Mouse (Mus musculus) limb, embryonic 14.5 days (tissue): ENCODE data around the gene Tmem258. TPM values are rescaled to one million over a fixed set of nuclear protein-coding genes. Genes with fewer than 3 reads are reported as not detected.
"Not testable (repeated sequence)": the region's sequence is repeated elsewhere in the genome, so short reads cannot be mapped to it uniquely, and the experiment has no call there.

Experiments
- ATAC-seq: fragments of 200-750 bp; cut with Nextera tagmentation; 2 replicates; pipeline ENCODE4 v1.8.0; 2017; ENCODE audit warnings: low read depth, moderate number of reproducible peaks, moderate TSS enrichment; ENCODE audit not compliant: low FRiP score
- DNase-seq: peaks from one replicate; pipeline ENCODE4 v3.0.0-alpha.2; 2015; ENCODE audit warnings: low spot score
- H3K27ac ChIP-seq: fragments of 300-500 bp; sonication (generic); replicated peaks from 2 replicates; pipeline ENCODE4 v1.5.1; 2014; ENCODE audit warnings: low read depth, mild to moderate bottlenecking, low read length, moderate library complexity, mixed read lengths
- H3K27me3 ChIP-seq: fragments of 300-500 bp; sonication (generic); 2 replicates; pipeline ENCODE4 v1.6.1; 2014; ENCODE audit warnings: low read length, mixed read lengths; ENCODE audit not compliant: control insufficient read depth, insufficient read depth
- H3K36me3 ChIP-seq: fragments of 300-500 bp; sonication (generic); 2 replicates; pipeline ENCODE4 v1.6.1; 2014; ENCODE audit warnings: mild to moderate bottlenecking, low read length, moderate library complexity, mixed read lengths; ENCODE audit not compliant: control insufficient read depth, insufficient read depth
- H3K4me1 ChIP-seq: fragments of 300-500 bp; sonication (generic); 2 replicates; pipeline ENCODE4 v1.6.1; 2014; ENCODE audit warnings: antibody characterized with exemption, low read length, mixed read lengths; ENCODE audit not compliant: control insufficient read depth, insufficient read depth
- H3K4me2 ChIP-seq: fragments of 300-500 bp; sonication (generic); replicated peaks from 2 replicates; pipeline ENCODE4 v1.6.1; 2014; ENCODE audit warnings: low read depth, mild to moderate bottlenecking, low read length, moderate library complexity; ENCODE audit not compliant: severe bottlenecking
- H3K4me3 ChIP-seq: fragments of 300-500 bp; sonication (generic); replicated peaks from 2 replicates; pipeline ENCODE4 v1.5.1; 2014; ENCODE audit warnings: low read length
- H3K9ac ChIP-seq: fragments of 300-500 bp; sonication (generic); 2 replicates; pipeline ENCODE4 v1.6.1; 2014; ENCODE audit warnings: mild to moderate bottlenecking, low read depth, low read length, moderate library complexity; ENCODE audit not compliant: severe bottlenecking
- H3K9me3 ChIP-seq: fragments of 300-500 bp; sonication (generic); 2 replicates; pipeline ENCODE4 v1.6.1; 2016; ENCODE audit warnings: low read length; ENCODE audit not compliant: control insufficient read depth
- POLR2A ChIP-seq: fragments of 200-500 bp; IDR thresholded peaks from 2 replicates; pipeline ENCODE4 v1.8.0; 2012; ENCODE audit warnings: inconsistent platforms, mild to moderate bottlenecking, moderate library complexity, borderline replicate concordance; ENCODE audit not compliant: insufficient read depth, insufficient read length; ENCODE audit errors: extremely low read depth
- WGBS: fragments of 180-500 bp; shearing (Covaris S2); extraction: QIAGEN DNeasy Blood & Tissue Kit; methylation state at CpG from one replicate; pipeline ENCODE4 v1.1.7; 2014; 5-methylcytosine and 5-hydroxymethylcytosine counted together
- polyA plus RNA-seq, 2 experiments: library from polyadenylated mRNA; depleted of rRNA in 1 of 2; stranded (reverse) in 1 of 2; unstranded in 1 of 2; fragments of >200 nt; fragmentation: Nextera tagmentation in 1 of 2; extraction: Ambion mirVana in 1 of 2; gene quantifications; 2 replicates each; pipeline versions ENCODE4 v1.2.1 to v1.2.3; 2012 to 2014

Tmem258 gene
- polyA plus RNA-seq, 2 experiments = 178 to 516 TPM

DNA sequence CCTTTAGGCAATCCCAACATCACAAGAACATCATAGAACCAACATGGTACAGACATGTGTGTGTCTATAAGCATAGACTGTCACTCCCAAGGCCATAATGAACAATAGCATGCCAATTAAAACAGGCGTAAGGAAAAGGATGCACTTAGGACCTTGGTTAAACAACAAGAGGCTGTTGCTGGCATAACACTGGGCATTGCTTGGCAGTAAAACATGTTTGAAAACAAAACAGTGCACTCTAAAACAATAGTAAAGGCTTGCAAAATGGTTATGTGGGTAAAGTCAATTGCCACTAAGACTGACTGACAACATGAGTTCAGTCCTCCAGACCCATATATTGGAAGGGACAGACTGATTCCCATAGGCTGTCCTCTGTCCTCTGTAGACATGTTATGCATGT, 35.9 kb upstream of the Tmem258 start:
- Histone ChIP-seq H3K4me1 (no peaks in the 10 kb centered on the region), H3K36me3 (no peaks in the 10 kb centered on the region), H3K9me3 (no peaks in the 10 kb centered on the region), H3K4me3 (no peak overlapping the region), H3K27me3 (no peaks in the 10 kb centered on the region), H3K9ac (no peak overlapping the region), H3K4me2 (no peak overlapping the region), H3K27ac (no peak overlapping the region)
- no peak for ATAC-seq
- DNase-seq = no peak
- 72% methylated on average over 1 of the region's 1 CpGs for WGBS
- no peak for TF ChIP-seq POLR2A

DNA sequence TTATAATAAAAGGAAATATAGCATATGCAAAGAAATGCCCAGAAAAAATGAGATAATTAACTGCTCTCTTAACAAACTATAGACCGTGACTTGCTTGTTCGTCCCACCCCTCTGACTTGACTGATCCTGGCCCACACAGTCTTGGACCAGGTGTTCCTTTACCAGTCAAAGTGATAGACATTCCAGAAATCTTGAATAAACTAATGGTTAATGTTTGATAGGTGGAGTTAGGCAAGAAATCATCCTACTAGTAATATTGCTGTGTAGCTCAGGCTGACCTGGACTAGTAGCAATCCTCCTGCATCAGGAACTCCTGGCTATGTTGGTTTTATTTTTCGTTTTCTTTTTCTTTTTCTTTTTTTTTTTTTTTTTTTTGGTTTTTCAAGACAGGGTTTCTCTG, 35.4 kb upstream of the Tmem258 start:
- H3K4me3 ChIP-seq = no peak overlapping the region
- no peaks in the 10 kb centered on the region for H3K9me3 ChIP-seq
- no peaks in the 10 kb centered on the region for H3K4me1 ChIP-seq
- no peak for DNase-seq
- no peak for ATAC-seq
- no peaks in the 10 kb centered on the region for H3K36me3 ChIP-seq
- no peaks in the 10 kb centered on the region for H3K27me3 ChIP-seq
- WGBS = 85% methylated on average over 3 of the region's 3 CpGs
- H3K4me2 ChIP-seq = no peak overlapping the region
- TF ChIP-seq POLR2A = no peak
- no peak overlapping the region for H3K9ac ChIP-seq
- H3K27ac ChIP-seq = no peak overlapping the region

DNA sequence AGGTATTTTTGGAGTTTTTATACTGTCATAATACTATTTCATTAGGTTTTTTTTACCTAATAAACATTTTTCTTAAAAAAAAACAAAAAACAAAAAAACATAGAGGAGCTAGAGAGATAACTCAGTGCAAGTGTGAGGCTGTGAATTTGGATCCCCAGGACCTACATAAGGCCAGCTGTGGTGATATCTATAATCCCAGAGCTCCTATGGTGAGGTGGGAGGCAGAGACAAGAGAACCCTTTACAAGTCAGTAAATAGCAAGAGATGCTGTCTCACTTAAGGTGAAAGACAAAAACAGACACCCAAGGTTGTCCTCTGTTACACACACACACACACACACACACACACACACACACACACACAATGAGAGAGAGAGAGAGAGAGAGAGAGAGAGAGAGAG, 34.6 kb upstream of the Tmem258 start:
- Histone ChIP-seq H3K4me2 (no peak overlapping the region), H3K4me1 (no peaks in the 10 kb centered on the region), H3K36me3 (no peaks in the 10 kb centered on the region), H3K27ac (no peak overlapping the region), H3K27me3 (no peaks in the 10 kb centered on the region), H3K9ac (no peak overlapping the region), H3K4me3 (no peak overlapping the region), H3K9me3 (no peaks in the 10 kb centered on the region)
- TF ChIP-seq POLR2A = no peak
- ATAC-seq (no peak), DNase-seq (no peak)

DNA sequence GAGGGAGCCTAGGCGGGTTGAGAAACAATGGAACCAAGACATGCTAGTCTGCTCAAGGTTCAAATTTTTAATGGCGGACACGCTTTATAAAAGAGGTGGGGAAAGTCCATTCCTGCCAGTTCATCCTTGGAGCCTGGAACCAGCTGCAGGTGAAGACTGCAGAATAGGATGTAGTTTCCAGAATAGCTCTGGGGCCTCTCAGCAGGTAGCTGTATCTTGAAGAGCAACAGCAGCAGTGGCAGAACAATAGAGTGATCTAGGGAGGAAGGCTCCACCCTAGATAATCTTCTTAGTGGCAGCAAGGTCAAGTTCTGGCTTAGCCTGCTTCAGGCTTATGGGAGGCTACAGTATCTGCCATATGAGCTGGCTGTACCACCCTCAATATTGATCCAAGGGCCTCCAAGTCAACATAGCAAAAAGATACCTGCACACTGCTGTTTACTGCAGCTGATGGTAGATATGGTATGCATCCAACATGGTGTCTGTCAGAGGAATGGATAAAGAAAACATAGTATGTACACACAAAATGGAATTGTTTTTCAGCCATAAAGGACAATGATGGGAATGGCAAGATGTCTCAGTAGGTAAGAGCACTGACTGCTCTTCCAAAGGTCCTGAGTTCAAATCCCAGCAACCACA, 34.0 kb upstream of the Tmem258 start:
- not testable (repeated sequence) for H3K4me2 ChIP-seq, H3K9ac ChIP-seq, H3K4me1 ChIP-seq, H3K27ac ChIP-seq, H3K27me3 ChIP-seq, ATAC-seq, H3K9me3 ChIP-seq, DNase-seq, H3K4me3 ChIP-seq, H3K36me3 ChIP-seq
- WGBS = 91% methylated on average over 3 of the region's 3 CpGs

DNA sequence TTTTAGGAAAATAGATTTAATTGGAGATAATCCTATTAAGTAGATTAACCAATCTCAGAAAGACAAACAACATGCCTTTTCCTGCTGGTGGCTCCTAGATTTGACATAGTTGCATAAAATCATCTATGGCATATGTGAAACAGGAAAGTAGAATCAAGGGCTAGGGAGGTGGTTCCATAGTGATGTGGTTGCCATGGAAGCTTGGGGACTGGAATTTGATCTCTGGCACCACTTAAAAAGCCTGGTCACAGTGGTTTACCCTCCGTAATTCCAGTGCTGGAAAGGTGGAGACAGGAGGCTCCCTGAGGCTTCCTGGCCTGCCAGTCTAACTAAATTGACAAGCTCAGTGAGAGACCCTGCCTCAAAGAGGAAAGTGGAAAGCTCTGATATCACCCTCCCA, 33.3 kb upstream of the Tmem258 start:
- no peak for TF ChIP-seq POLR2A
- Histone ChIP-seq H3K36me3 (no peaks in the 10 kb centered on the region), H3K4me3 (no peak overlapping the region), H3K9me3 (no peaks in the 10 kb centered on the region), H3K4me1 (no peaks in the 10 kb centered on the region), H3K4me2 (no peak overlapping the region), H3K27me3 (no peaks in the 10 kb centered on the region), H3K9ac (no peak overlapping the region), H3K27ac (no peak overlapping the region)
- WGBS = 28% methylated on average over 1 of the region's 1 CpGs
- ATAC-seq (no peak), DNase-seq (no peak)

DNA sequence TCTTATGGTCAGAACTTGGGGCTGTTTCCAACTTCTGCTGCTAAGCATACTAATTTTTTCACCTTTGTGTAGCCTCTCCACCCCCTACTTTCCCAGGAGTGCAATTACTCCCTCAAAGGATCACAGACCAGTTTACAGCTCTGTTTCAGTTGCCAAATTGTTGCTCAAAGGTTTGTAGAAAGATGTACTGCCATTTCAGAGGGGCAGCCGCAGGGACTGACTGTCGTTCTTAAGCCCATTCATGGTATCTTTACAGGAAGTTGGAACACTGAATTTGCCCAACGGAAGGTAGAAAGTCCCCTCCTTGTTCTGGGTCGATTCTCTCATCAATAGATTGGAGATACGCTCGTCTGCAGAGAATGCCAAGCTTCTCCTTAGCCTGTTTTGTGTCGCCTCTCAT, 32.5 kb upstream of the Tmem258 start:
- Histone ChIP-seq H3K27ac (no peak overlapping the region), H3K9me3 (no peaks in the 10 kb centered on the region), H3K4me3 (no peak overlapping the region), H3K9ac (no peak overlapping the region), H3K36me3 (no peaks in the 10 kb centered on the region), H3K4me2 (no peak overlapping the region), H3K27me3 (no peaks in the 10 kb centered on the region), H3K4me1 (no peaks in the 10 kb centered on the region)
- ATAC-seq (no peak), DNase-seq (no peak)
- WGBS = 78% methylated on average over 7 of the region's 7 CpGs
- TF ChIP-seq POLR2A = no peak
